Mouse (Mus musculus) limb, embryonic 11.5 days (tissue): ENCODE data around the gene Ggcx. TPM values are rescaled to one million over a fixed set of nuclear protein-coding genes. Genes with fewer than 3 reads are reported as not detected.

Source experiments
- ATAC-seq: fragments of 200-750 bp; cut with Nextera tagmentation; 2 replicates; pipeline ENCODE4 v1.8.0; 2017; ENCODE audit warnings: low read depth; ENCODE audit not compliant: insufficient number of reproducible peaks, low FRiP score, low TSS enrichment
- DNase-seq: peaks from one replicate; pipeline ENCODE4 v3.0.0-alpha.2; 2015; ENCODE audit warnings: low spot score
- H3K27ac ChIP-seq: fragments of 300-500 bp; sonication (generic); replicated peaks from 2 replicates; pipeline ENCODE4 v1.5.1; 2014; ENCODE audit warnings: low read depth, mild to moderate bottlenecking, low read length
- H3K27me3 ChIP-seq: fragments of 300-500 bp; sonication (generic); 2 replicates; pipeline ENCODE4 v1.6.1; 2014; ENCODE audit warnings: mild to moderate bottlenecking, low read length, mixed read lengths; ENCODE audit not compliant: control insufficient read depth, insufficient read depth
- H3K36me3 ChIP-seq: fragments of 300-500 bp; sonication (generic); 2 replicates; pipeline ENCODE4 v1.6.1; 2014; ENCODE audit warnings: mild to moderate bottlenecking, low read length, moderate library complexity, mixed read lengths; ENCODE audit not compliant: control insufficient read depth, insufficient read depth
- H3K4me1 ChIP-seq: fragments of 300-500 bp; sonication (generic); 2 replicates; pipeline ENCODE4 v1.6.1; 2014; ENCODE audit warnings: low read length, mixed read lengths; ENCODE audit not compliant: control insufficient read depth, insufficient read depth
- H3K4me2 ChIP-seq: fragments of 300-500 bp; sonication (generic); 2 replicates; pipeline ENCODE4 v1.6.1; 2014; ENCODE audit warnings: low read depth, mild to moderate bottlenecking, moderate library complexity; ENCODE audit not compliant: severe bottlenecking
- H3K4me3 ChIP-seq: fragments of 300-500 bp; sonication (generic); 2 replicates; pipeline ENCODE4 v1.5.1; 2014; ENCODE audit warnings: low read depth, low read length
- H3K9ac ChIP-seq: fragments of 300-500 bp; sonication (generic); 2 replicates; pipeline ENCODE4 v1.6.1; 2014; ENCODE audit warnings: mild to moderate bottlenecking, low read length
- H3K9me3 ChIP-seq: fragments of 300-500 bp; sonication (generic); 2 replicates; pipeline ENCODE4 v1.6.1; 2016; ENCODE audit warnings: low read length; ENCODE audit not compliant: control insufficient read depth
- WGBS: fragments of 180-500 bp; shearing (Covaris S2); extraction: QIAGEN DNeasy Blood & Tissue Kit; methylation state at CpG from one replicate; pipeline ENCODE4 v1.1.7; 2014; 5-methylcytosine and 5-hydroxymethylcytosine counted together
- polyA plus RNA-seq: library from polyadenylated mRNA; unstranded; fragments of >200 nt; fragmentation: Nextera tagmentation; extraction: Ambion mirVana; gene quantifications from 2 replicates; pipeline ENCODE4 v1.2.1, GENCODE M21; 2014

The Ggcx gene
- polyA plus RNA-seq, 1 experiment from 2014 or later = 16.0 TPM

- H3K9ac ChIP-seq = no peak overlapping the region
- H3K9me3 ChIP-seq = no peaks in the 10 kb centered on the region
- H3K27me3 ChIP-seq = no peaks in the 10 kb centered on the region
- no peak overlapping the region for H3K27ac ChIP-seq
- H3K4me3 ChIP-seq = no peak overlapping the region
- WGBS = 79% methylated on average over 2 of the region's 2 CpGs
- ATAC-seq (no peak), DNase-seq (no peak)
- H3K4me2 ChIP-seq = no peak overlapping the region
- H3K36me3 ChIP-seq = no peaks in the 10 kb centered on the region
- H3K4me1 ChIP-seq = no peaks in the 10 kb centered on the region
Observed at GRCm38 (mm10) chr6:72480422-72480702, 66.3 kb downstream of the Ggcx start.

Other genes starting within 250 kb of the Ggcx start
- gene Atoh8, start 178.7 kb upstream of the Ggcx start, polyA plus RNA-seq = 22.3 and 22.9 TPM in 2 replicates
- not detected in 2 replicates for gene Sftpb, start 109.7 kb upstream of the Ggcx start, polyA plus RNA-seq
- gene Usp39, start 69.1 kb upstream of the Ggcx start, polyA plus RNA-seq = 98.7 and 101 TPM in 2 replicates
- gene 0610030E20Rik, start 67.0 kb upstream of the Ggcx start, polyA plus RNA-seq = 20.2 and 20.6 TPM in 2 replicates
- 10.7 and 10.8 TPM in 2 replicates for gene Tmem150a, start 58.9 kb upstream of the Ggcx start, polyA plus RNA-seq
- gene Rnf181, start 47.4 kb upstream of the Ggcx start, polyA plus RNA-seq = 92.1 and 96.0 TPM in 2 replicates
- 15.2 and 17.0 TPM in 2 replicates for gene Vamp5, start 33.8 kb upstream of the Ggcx start, polyA plus RNA-seq
- 81.4 and 87.4 TPM in 2 replicates for gene Vamp8, start 23.6 kb upstream of the Ggcx start, polyA plus RNA-seq
- 490 and 507 TPM in 2 replicates for gene Mat2a, start 25.2 kb downstream of the Ggcx start, polyA plus RNA-seq
- gene Sh2d6, start 107.4 kb downstream of the Ggcx start, polyA plus RNA-seq = 0.17 TPM in 1 of 2 replicates, not detected in the other
- gene Capg, start 130.1 kb downstream of the Ggcx start, polyA plus RNA-seq = 24.5 and 26.5 TPM in 2 replicates
- 15.8 and 16.8 TPM in 2 replicates for gene Elmod3, start 184.1 kb downstream of the Ggcx start, polyA plus RNA-seq
- gene Retsat, start 184.2 kb downstream of the Ggcx start, polyA plus RNA-seq = 10.5 and 11.2 TPM in 2 replicates
- gene Tgoln1, start 202.7 kb downstream of the Ggcx start, polyA plus RNA-seq = 24.6 and 25.2 TPM in 2 replicates